Mouse (Mus musculus): ENCODE results near the gene Fam20c.

Gene Fam20c

DNA sequence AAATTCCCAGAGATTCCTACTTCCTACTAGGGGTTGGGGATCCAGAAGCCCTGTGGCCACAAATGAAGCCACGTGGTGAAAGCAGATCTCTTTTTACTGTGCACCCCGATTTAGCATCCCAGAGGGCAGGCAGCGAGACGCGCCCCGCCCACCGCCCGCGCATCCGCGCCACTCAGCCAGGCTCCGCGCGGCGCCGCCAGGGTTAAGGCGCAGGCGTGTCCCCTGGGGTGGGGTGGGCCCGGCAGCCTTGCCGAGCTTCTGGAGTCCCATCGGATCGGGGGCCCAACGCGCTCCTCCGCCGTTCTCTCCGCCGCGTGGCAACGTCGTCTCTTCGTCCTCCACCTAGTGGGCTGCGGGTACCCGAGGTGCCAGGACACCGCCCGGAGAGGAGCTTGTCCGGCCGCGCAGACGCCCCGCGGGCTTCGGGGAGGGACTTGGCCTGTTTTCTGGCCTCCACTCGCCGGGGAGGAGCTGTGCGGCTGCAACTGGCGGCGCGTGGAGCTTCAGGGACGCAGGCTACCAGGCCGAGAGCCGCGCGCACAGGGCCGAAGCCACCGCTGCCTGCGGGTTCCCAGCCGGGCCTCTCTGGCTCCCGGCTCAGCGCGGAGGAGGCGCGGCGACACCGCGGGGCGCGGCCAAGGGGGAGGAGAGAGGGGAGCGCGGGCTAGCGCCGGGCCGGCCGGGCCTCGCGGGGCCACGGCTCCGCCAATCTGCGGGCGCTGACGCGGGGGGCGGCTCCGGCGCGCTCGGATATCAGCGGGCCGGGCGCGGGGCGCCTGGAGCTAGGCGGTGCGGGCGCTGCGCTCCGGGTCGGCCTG is at the start of gene Fam20c:
Gene Fam20c, plus strand, starts transcription at position 212 of the 818 bp plus-strand sequence.
- peak; percentile 87 for DNase-seq (ENCODE audit: low read depth)

DNA sequence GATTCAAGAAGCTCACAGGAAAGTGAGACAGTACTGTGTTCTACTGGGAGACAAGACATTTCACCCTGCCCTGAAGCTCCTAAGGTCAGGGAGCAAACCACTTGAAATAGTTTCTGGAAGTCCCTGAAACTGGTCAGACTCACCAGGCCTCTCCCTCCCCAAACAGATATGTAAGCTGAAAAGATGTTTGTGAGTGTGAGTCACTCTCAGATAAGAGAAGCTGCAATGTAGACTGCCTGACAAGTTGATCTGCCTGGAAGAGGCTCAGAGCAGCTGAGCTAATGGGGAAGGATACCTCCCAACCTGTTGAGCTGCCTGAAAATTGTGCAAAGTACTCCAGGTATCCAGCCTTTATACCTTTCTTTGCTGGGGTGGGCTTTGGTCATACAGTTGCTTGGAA is 46.9 kb upstream of the Fam20c start:
- DNase-seq (ENCODE audit: low read depth) = no peak

DNA sequence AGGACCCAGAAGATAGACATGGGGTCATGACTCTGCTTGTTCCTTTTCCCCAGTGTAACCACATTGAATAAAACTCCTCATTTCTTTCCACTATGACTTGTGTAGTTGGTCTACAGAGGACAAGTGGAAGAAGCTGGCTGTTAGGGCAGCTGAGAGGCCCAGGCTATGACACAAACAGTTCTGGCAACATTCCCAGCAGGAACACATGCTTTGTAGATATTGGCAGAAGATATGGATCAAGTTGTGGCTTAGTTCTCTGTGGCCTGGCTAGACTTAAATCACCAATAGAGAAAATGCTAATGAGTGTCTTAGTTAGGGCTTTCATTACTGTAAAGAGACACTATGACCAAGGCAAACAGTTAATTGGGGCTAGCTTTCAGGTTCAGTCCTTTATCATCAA is 45.7 kb upstream of the Fam20c start:
- no peak for DNase-seq (ENCODE audit: low read depth)

DNA sequence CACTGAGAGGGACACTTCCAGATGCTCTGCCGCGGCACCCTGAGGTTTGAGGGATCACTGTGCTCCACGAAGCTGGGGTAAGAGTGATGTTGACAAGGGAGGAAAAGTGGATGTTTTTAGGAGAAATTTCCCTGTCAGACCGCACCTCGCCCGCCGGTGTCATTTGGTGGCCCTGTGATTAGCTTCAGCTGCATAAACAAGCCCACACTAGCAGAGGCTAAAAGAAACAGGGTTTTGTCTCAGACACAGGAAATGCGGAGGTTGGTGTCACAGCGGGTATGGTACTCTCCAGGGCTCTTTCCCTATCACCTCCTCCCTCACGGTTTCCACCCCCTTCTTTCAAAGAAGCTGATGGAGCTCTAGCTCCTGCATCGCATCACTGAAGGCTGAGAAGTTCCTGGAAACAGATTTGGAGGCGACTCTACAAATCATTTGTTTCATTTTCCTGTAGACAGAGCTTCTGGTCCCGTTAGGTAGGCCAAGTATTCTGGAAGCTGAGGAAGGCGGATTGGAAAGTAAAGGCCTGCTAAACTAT is 38.7 kb upstream of the Fam20c start:
- no peak for DNase-seq (ENCODE audit: low read depth)

DNA sequence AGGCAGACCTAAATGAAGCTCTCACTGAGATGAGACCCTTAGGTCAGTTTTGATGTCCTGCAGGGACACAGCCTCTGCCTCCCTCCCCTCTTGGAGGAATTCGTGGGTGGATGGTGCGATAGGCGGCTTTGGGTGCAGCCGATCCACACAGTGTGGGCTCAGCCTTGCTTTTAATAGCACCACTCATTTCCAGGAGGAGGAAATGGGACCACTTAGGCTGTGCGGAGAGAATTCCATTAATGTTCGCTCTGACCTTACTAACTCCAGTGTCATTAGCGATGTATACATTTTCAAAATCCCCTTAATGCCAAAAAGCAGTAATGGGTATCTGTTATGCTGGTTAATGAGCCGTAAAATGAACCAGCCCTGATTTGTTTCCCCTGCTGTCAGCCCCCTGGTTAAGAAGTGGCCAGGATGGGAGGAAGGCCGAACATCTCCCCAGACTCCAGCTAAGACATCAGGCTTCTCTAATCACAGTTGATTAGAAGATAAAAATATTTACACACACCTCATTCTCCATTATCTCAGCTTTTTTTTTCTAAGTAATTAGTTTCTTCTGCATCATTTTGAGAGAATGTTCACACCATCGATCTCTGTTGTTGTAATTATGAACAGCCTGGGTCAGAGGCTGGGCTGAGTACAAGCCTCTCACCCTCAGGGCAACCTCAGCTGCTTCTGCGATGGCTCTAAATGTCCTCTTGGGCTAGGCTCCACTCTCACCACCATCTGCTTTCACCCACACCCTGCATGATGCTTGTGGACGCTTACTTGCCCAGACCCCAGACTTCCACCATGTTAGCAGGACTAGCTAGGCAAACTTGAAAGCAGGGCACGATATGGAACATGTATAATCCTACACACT is 33.8 kb upstream of the Fam20c start:
- no peak for DNase-seq (ENCODE audit: low read depth)

DNA sequence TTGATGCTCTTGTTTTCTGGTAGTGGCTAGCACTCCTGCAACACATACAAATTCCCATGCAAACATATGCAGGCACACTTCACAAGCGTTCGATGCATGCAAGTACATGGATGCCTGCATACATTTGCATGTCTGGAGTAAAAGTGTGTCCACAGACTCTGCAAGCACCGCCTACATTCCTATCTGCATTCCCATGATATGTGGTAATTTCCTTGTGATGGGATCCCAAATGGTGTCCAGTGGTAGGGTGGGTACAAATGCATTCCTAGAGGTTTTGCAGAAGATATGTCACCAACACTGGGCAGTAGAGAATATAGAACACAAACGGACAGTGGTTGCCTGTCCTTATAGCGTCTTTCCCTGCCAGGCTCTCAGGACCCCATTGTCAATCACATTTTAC is 29.9 kb upstream of the Fam20c start:
- DNase-seq (ENCODE audit: low read depth) = peak; percentile 45

DNA sequence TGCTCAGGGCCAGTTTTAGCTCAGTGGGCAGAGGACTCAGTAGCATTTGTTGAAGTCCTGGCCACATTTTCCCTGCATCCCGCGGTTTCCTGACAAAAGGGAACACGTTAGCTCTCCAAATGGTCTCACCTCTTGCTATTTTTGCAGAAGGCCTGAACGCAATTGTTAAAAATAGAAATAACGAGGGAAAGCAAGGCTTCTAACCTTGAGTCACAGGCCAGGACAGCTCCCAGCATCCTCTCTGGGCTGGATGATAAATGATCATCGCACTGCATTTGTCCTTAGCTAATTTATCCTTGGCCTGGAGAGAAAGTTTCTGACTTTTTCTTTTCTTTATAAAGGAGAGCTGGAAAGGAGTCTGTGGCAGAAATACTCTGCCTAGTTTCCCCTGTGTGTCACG is 29.2 kb upstream of the Fam20c start:
- peak; percentile 49 for DNase-seq (ENCODE audit: low read depth)

DNA sequence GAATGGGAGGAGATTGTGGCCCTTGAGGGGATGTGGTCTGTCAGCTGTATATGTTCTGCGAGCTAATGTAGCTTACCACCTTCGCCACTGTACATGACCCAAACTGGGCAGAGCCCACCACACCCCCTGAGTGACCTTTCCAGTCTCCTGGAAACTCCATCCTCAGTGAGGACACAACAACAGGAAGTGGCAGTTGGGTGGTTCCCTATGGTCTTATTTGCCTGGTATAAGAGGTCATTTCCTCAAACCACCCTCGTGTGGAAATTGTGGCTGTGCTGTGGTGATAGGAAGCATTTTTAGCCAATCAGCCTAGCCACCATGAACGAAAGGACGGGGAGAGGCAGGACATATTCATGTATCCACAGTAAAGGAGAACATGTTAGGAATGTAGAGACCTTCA is 23.5 kb upstream of the Fam20c start:
- no peak for DNase-seq (ENCODE audit: low read depth)

DNA sequence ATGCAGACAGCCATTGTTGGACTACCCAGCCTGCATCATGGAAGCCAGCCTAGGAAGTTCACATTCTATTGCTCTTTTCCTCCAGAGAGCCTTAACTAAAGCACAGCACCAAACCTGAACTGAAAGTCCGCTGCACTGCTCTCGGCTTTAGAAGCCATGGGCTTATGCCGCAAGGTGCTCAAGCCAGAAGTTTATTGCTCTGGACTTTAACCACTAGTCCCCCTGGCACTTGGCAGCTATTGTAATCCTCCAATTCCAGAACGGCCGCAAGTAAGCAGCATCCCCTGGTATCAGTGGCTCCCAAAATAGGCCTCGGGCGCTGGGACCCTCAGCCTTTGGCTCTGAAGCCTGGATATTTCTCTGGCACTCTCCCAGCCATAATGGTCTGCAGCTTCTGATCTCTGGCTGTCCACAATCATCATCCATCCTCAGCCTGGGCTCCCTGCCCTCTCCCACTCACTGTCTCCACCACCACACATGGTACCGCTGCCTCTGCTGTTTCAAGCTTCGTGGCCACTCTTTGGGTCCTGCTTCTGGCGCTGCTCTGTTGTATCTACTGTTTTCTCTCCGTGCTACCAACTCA is 20.9 kb upstream of the Fam20c start:
- DNase-seq (ENCODE audit: low read depth) = no peak

DNA sequence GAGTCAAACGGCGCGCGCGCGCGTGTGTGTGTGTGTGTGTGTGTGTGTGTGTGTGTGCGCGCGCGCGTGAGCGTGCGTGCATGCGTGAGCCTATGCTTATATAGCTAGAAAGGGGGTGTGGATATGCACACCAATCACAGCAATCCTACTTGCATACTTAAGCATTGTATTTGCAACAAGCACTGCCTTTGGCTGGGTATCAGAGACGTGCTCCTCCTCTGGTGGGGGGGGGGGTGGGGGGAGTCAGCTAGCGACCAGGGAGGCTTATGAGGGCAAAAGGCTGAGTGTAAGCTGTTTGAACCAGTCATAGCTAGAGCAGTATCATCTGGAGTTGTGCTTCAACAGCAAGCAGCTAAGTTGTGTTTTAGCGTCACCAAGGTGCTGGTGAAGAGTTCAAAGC is 20.3 kb upstream of the Fam20c start:
- no peak for DNase-seq (ENCODE audit: low read depth)

DNA sequence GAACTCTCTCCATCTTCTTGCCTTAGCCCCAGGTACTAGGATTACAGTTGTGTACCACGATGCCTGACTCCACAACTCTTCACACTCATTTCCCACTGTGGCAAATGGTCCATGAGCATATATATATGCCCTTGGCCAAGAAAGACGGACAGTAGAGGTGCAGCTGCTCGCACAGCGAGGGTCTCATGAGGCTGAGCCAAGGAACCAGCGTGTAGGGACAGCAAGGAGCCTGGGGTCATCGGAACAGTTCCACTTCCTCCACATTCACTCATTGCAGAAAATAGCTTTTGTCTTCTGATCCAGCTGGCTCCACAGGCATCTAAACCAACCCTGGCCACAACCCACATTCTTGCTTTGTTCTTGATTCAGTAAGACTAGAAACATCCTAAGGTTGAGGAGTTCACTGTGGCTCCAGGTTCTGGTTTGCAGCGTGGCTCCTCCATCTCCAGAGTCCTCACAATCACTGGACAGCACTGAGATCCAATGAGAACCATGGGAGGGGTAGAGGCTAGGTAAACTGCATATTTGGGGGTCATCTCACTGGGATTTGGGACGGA is 19.0 kb upstream of the Fam20c start:
- no peak for DNase-seq (ENCODE audit: low read depth)

DNA sequence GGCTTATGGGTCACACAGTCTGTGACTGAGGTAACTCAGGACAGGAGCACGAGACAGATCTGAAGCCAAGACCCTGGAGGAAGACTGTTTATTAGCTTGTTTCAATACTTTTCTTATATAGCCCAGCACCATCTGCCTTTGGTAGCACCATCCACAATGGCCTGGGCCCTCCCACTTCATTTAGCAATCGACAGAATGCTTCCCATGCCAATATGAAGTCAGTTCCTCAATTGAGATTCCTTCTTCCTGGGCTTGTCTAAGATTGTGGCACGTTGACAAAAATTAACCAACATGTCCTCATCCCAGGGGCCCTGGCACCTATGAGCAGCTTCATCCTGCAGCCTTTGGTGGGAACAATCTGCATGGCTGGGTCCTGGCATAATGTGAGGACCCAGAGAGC is 14.2 kb upstream of the Fam20c start:
- no peak for DNase-seq (ENCODE audit: low read depth)

DNA sequence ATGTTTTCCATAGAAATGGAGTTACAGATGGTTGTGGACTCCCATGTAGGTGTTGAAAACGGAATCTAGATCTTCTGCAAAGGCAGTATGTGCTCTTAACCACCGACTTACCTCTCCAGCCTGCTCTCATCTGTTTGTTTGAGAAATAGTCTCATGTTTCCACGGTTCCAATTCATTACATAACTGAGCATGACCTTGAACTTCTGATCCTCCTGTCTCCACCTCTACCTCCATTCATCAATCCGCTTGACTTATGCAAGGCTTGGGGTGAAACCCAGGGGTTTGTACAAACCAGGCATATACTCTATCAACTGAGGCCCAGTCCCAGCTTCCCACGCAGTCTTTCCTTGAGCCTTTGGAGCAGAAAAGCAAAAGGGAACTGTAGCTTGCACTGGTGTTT is 12.8 kb upstream of the Fam20c start:
- no peak for DNase-seq (ENCODE audit: low read depth)

DNA sequence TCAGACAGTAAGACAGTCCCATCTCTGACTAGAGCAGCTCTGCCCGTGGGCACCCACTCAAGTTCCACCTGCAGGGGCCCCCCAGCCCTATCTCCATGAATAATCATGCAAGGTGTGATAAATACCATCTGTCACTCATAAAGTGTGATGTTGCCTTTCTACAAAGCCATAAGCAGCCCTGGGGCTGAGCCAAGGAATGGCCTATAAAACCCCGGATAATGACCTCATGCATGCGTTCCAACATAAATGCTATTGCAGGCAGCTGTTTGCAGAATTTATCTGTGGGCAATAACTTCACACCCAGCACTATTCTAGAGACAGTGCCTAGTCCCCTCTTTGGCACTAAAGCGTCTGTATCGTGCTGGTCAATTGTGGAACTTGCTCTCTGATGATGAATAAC is 12.0 kb upstream of the Fam20c start:
- no peak for DNase-seq (ENCODE audit: low read depth)

DNA sequence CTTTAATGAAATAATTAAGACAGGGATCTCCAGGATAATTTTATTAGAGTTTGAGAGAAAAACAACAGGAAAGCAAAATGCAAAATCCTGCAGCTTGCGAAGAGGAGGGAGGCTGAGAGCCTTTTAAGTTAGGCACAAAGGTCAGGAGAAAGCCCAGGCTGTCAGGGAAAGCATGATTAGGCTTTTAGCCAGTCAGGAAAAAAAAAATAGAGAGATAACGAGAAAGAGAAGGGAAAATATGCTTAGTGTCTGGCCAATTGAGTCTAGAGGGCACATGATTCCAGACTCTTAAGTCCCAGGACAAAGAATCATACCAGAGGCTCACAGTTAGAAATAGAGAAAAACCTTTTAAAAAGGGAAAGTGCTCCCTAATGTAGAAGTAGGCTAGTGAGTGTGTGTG is 10.7 kb upstream of the Fam20c start:
- DNase-seq (ENCODE audit: low read depth) = no peak

DNA sequence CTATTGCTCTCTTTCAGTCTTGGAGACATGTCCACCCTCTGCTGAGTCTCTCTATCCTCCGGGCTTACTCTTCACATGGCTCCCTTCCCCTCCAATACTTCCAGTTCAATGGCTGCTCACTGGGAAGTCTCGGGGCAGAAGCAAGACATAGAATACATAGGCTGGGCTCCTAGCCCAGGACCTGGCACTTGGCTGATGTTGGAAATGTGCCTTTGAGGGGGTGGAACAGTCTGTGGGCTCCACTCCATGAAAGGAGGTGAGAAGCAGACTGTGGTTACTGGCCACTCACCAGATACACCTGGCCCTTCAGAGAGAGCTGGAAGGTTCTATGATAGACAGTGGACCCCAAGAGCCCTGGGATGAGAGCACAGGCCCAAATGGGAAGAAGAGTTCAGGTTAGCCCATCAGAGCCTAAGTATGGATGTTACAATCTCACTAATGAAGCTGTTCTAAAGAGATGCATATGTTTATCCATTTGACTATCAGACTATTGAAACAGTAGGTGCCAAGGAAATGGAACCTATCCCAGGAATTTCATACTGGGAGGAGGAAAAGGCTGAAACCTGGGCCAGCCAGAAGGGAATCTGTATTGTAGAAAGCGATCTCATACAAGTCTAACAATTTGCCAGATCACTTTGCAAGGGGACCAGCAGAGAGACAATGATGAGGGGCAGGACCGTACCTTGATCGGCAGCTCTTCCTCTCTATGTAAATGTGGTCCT is 8.8 kb upstream of the Fam20c start:
- DNase-seq (ENCODE audit: low read depth) = no peak

DNA sequence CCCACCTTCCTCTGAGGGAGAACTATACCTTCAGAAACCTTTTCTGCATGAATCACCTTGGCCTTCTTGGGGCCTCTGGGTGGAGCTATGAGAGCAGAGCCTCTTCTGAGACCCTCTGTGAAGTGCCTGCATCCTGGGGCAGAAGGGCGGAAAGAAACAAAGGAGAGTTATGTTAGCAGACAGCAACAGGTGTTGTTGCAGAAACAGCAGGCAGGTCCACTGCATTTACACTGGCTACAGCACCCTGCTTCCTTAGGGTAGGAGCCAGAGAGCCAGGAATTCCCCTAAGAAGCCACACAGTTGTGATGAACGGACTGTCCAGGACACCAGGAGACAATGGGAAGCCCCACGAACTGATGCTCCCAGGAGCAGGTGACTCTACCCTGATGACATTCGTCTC is 1.0 kb upstream of the Fam20c start:
- DNase-seq (ENCODE audit: low read depth) = no peak

DNA sequence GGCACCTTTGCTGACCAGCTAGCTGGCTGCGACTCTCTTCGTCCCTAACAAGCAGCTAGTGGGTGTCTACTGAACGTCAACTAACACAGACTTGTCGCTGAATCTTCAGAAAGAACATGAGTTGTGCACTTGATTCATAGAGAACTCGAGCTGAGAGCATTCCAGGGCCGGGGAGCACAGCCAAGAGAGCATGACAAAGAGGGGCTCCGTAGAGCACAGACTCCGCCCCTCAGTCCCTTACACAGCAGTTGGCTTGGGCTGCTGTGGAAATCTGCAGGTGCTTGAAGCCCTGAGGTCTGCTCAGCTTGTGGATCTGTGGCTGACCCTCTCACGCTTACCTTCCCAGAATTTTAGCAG is 390 bp upstream of the Fam20c start:
- peak; percentile 44 for DNase-seq (ENCODE audit: low read depth)

DNA sequence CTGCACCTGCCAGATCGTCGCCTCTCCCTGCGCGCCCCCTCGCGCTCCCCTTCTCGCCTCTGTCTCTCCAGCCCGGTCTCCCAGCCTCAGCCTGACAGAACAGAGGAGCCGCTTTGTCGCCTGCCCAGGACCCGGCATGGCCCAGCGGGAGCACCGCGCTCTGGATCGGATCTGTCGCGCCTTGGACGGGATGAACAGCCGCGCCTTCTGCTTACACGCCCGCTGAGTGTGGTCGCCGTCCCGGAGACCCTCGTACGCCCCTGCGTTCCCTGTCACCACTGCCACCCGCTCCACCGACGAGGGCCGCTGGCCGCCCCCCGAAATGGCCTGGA is 773 bp downstream of the Fam20c start:
- DNase-seq (ENCODE audit: low read depth) = no peak

DNA sequence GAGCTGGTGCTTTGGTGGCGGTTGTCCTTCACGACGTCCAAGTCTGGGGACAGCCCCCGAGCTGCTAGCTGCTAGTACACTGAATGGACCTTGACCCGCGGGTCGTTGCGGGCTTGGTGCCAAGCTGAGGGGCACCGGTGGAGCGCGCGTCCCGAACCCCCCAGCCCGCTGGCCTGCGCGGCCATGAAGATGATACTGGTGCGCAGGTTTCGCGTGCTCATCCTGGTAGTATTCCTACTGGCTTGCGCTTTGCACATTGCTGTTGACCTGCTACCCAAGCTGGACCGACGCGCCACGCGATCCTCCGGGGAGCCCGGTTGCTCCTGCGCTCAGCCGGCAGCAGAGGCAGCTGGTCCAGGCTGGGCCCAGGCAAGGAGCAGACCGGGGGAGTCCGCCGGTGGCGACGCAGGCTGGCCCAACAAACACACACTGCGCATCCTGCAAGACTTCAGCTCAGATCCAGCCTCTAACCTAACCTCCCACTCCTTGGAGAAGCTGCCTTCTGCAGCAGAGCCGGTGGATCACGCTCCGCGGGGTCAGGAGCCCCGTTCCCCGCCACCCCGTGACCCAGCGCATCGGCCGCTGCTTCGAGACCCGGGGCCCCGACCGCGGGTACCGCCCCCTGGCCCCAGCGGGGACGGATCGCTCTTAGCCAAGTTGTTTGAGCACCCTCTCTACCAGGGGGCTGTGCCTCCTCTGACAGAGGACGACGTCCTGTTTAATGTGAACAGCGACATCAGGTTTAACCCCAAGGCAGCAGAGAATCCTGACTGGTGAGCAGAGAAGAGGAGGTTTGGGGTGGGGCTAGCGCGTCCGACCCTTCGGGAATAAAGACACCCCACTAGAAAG is 1.4 kb downstream of the Fam20c start:
- DNase-seq (ENCODE audit: low read depth) = no peak

All from NIH3T3 (cell line).